In the genomic region with DNA sequence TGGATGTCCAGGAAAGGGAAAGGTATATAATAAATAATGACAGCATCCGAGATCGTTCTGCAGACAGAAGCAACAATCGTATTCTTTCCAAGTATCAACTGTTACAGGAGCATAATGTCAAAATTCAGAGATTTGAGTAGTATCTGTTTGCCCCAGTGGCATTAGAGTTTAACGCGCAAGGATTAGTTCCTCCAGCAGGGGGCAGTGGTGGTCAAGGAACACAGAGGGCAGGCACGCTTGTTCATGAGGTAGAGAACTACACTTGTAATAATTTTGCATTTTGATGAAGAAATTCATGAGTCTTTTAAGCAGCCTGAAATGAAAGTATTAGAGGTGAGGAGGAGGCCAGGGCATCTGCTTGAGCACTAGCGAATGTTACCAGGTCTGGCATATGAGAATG, we compare ENCODE assay signal across 9 mouse cellular contexts. TPM values are rescaled to one million over a fixed set of nuclear protein-coding genes. Genes with fewer than 3 reads are reported as not detected.
DNase-seq lines count a peak whose midpoint lies in the region; ATAC-seq and TF ChIP-seq lines count a peak whose summit lies in the region.
"Had no signal": no experiment of that assay in that cellular context is flagged by ENCODE, and none has a peak within 500 bp of the region (broad histone marks: within the 10 kb centered on the region; RNA-seq: fewer than 3 reads in every experiment).

No protein-coding gene starts in this region.

- TF ChIP-seq POLR2A in heart, adult 2 months (IDR thresholded peaks at IDR 0.05; ENCODE audit: insufficient read depth, low read depth, low read length) = no peak
- TF ChIP-seq POLR2A in bone marrow, adult 2 months (IDR thresholded peaks at IDR 0.05; ENCODE audit: borderline replicate concordance, control insufficient read depth, low read depth, low read length) = no peak

- TF ChIP-seq CTCF in heart, adult 2 months (IDR thresholded peaks at IDR 0.05) = peak; percentile 97
- TF ChIP-seq CTCF in bone marrow, adult 2 months (IDR thresholded peaks at IDR 0.05; ENCODE audit: control insufficient read depth, insufficient read depth, low read length) = peak; percentile 96
- peak; percentile 96 for TF ChIP-seq CTCF in stomach, postnatal 0 days (IDR thresholded peaks at IDR 0.05; ENCODE audit: low read depth)

- H3K79me2 ChIP-seq in heart, adult 2 months (replicated peaks; ENCODE audit: control insufficient read depth, insufficient read depth, low read length) = no peaks in the 10 kb centered on the region

- WGBS in heart, adult 2 months = 5% methylated on average over 7 of the region's 7 CpGs
- WGBS in heart, embryonic 10.5 days = 8% methylated on average over 7 of the region's 7 CpGs
- WGBS in bone marrow, adult 2 months = 4% methylated on average over 7 of the region's 7 CpGs
- 10% methylated on average over 7 of the region's 7 CpGs for WGBS in forebrain, embryonic 10.5 days
- 6% methylated on average over 7 of the region's 7 CpGs for WGBS in stomach, postnatal 0 days

- H3K4me1 ChIP-seq in heart, adult 2 months (ENCODE audit: control insufficient read depth, insufficient read depth, low read length) = peaks cover 1% of the 10 kb centered on the region; the same call in 1 of the 2 replicates
- peaks cover 13% of the 10 kb centered on the region for H3K4me1 ChIP-seq in heart, embryonic 10.5 days
- peaks cover 2% of the 10 kb centered on the region for H3K4me1 ChIP-seq in bone marrow, adult 2 months (ENCODE audit: control insufficient read depth, insufficient read depth, low read length)
- H3K4me1 ChIP-seq in forebrain, embryonic 10.5 days = no peaks in the 10 kb centered on the region
- H3K4me1 ChIP-seq in stomach, postnatal 0 days (replicated peaks; ENCODE audit: control insufficient read depth, insufficient read depth) = no peaks in the 10 kb centered on the region
- H3K4me1 ChIP-seq: lung, embryonic 15.5 days had no signal

- H3K27me3 ChIP-seq in heart, adult 2 months (ENCODE audit: control insufficient read depth, insufficient read depth, low read length) = no peaks in the 10 kb centered on the region
- no peaks in the 10 kb centered on the region for H3K27me3 ChIP-seq in heart, embryonic 10.5 days (ENCODE audit: insufficient read depth, poor library complexity, severe bottlenecking)
- no peaks in the 10 kb centered on the region for H3K27me3 ChIP-seq in forebrain, embryonic 10.5 days (ENCODE audit: poor library complexity, severe bottlenecking)
- H3K27me3 ChIP-seq in stomach, postnatal 0 days (ENCODE audit: control insufficient read depth, insufficient read depth, low read length) = no peaks in the 10 kb centered on the region
- H3K27me3 ChIP-seq: lung, embryonic 15.5 days had no signal

- ATAC-seq in inflammation-experienced regulatory T-cells, adult 6 months = peak; percentile 81
- ATAC-seq in monocyte, adult 5-6 weeks (replicated peaks; ENCODE audit: insufficient number of reproducible peaks, low FRiP score, low TSS enrichment, poor library complexity, severe bottlenecking) = peak; percentile 72
- peak; percentile 51; the same call in 1 of the 2 replicates for ATAC-seq in stomach, postnatal 0 days (ENCODE audit: low FRiP score, low TSS enrichment)

- H3K4me2 ChIP-seq in stomach, postnatal 0 days (replicated peaks; ENCODE audit: low read depth) = no peak overlapping the region
- H3K4me2 ChIP-seq: lung, embryonic 15.5 days had no signal

- no peak overlapping the region for H3K27ac ChIP-seq in heart, adult 2 months
- no peak overlapping the region for H3K27ac ChIP-seq in heart, embryonic 10.5 days
- H3K27ac ChIP-seq in bone marrow, adult 2 months (ENCODE audit: control insufficient read depth, insufficient read depth, low read depth, low read length, poor library complexity) = no peak overlapping the region
- H3K27ac ChIP-seq in forebrain, embryonic 10.5 days = no peak overlapping the region
- H3K27ac ChIP-seq in stomach, postnatal 0 days (replicated peaks) = no peak overlapping the region
- H3K27ac ChIP-seq: lung, embryonic 15.5 days had no signal

- TF ChIP-seq EP300 in heart, adult 2 months (IDR thresholded peaks at IDR 0.05; ENCODE audit: insufficient read depth, low read depth, low read length) = peak; percentile 86; the same call in 1 of the 2 replicates
- TF ChIP-seq EP300 in stomach, postnatal 0 days (optimal IDR thresholded peaks at IDR 0.05) = no peak

- intact Hi-C loops in heart, adult 2 months (cut with DNase I) = loop anchor here (1.0 to 5.0 kb wide), 4 partner anchors 62 to 676 kb away; no protein-coding TSS in a partner anchor
- intact Hi-C loops in left cerebral cortex, postnatal 36 days (cut with DNase I) = loop anchor here (1.0 to 10.0 kb wide), 5 partner anchors 46 to 678 kb away; a partner anchor contains a TSS

- no peak overlapping the region for H3K4me3 ChIP-seq in heart, adult 2 months
- no peak overlapping the region for H3K4me3 ChIP-seq in heart, embryonic 10.5 days
- no peak overlapping the region for H3K4me3 ChIP-seq in bone marrow, adult 2 months (replicated peaks; ENCODE audit: control insufficient read depth, low read depth, low read length)
- no peak overlapping the region for H3K4me3 ChIP-seq in forebrain, embryonic 10.5 days
- H3K4me3 ChIP-seq in stomach, postnatal 0 days (ENCODE audit: low read depth, low read length) = no peak overlapping the region
- H3K4me3 ChIP-seq: lung, embryonic 15.5 days had no signal

- H3K9ac ChIP-seq in heart, adult 2 months (ENCODE audit: low read depth, low read length) = no peak overlapping the region
- H3K9ac ChIP-seq in stomach, postnatal 0 days (ENCODE audit: low read length) = no peak overlapping the region
- H3K9ac ChIP-seq: lung, embryonic 15.5 days had no signal

- DNase-seq in heart, adult 2 months = peak; percentile 66 to 86
- DNase-seq in heart, embryonic 10.5 days (ENCODE audit: low spot score) = no peak
- DNase-seq in forebrain, embryonic 10.5 days (ENCODE audit: extremely low spot score, low spot score) = peak; percentile 80
- peak; percentile 58 to 78 for DNase-seq in left cerebral cortex, postnatal 36 days (ENCODE audit: low spot score in 2 of 2)
- DNase-seq in stomach, postnatal 0 days (ENCODE audit: low spot score) = peak; percentile 87

- H3K9me3 ChIP-seq in heart, embryonic 10.5 days = no peaks in the 10 kb centered on the region
- no peaks in the 10 kb centered on the region for H3K9me3 ChIP-seq in forebrain, embryonic 10.5 days
- H3K9me3 ChIP-seq in stomach, postnatal 0 days (ENCODE audit: control insufficient read depth, low read length) = no peaks in the 10 kb centered on the region
- H3K9me3 ChIP-seq: lung, embryonic 15.5 days had no signal

- H3K36me3 ChIP-seq in heart, adult 2 months (ENCODE audit: control insufficient read depth, insufficient read depth, low read length) = no peaks in the 10 kb centered on the region
- H3K36me3 ChIP-seq in heart, embryonic 10.5 days = no peaks in the 10 kb centered on the region
- H3K36me3 ChIP-seq in forebrain, embryonic 10.5 days (replicated peaks) = no peaks in the 10 kb centered on the region
- no peaks in the 10 kb centered on the region for H3K36me3 ChIP-seq in stomach, postnatal 0 days (ENCODE audit: control insufficient read depth, insufficient read depth, low read length)
- H3K36me3 ChIP-seq: lung, embryonic 15.5 days had no signal

RNA-seq across cellular contexts. Expression of a gene that starts 15.6 kb away (rescaled TPM):
- total RNA-seq in heart, adult 2 months (2021) = under 1 TPM; 0.08 to 0.20 TPM
- polyA plus RNA-seq in heart, adult 2 months (2012; rRNA removed) = 0.20 and 0.29 TPM in 2 replicates
- 0.21 and 0.59 TPM in 2 replicates for polyA plus RNA-seq in heart, embryonic 10.5 days (2016; fragmentation: Nextera tagmentation; extraction: Ambion mirVana)
- polyA plus RNA-seq in bone marrow, adult 2 months (2011; ENCODE audit: insufficient read depth, insufficient read length, low replicate concordance, missing spikeins) = 3.9 and 5.7 TPM in 2 replicates
- 1.3 and 1.6 TPM in 2 replicates for polyA plus RNA-seq in forebrain, embryonic 10.5 days (2016; fragmentation: Nextera tagmentation; extraction: Ambion mirVana)
- polyA plus RNA-seq in inflammation-experienced regulatory T-cells, adult 6 months (2017; shearing (Covaris generic)) = under 1 TPM in 2 of 3 experiments, not detected in 1; 0.11 to 0.20 TPM
- total RNA-seq in left cerebral cortex, postnatal 36 days (2021) = 10 to 100 TPM; 61.1 to 63.1 TPM
- 3.7 to 4.4 TPM (median 4.4 TPM) in 3 replicates for total RNA-seq in monocyte, adult 5-6 weeks (2017)
- polyA plus RNA-seq in stomach, postnatal 0 days (2015; fragmentation: Nextera tagmentation; extraction: Ambion mirVana) = 3.2 and 3.8 TPM in 2 replicates
